Mouse (Mus musculus) heart, embryonic 13.5 days (tissue): ENCODE measurements around the gene Serping1. TPM values are rescaled to one million over a fixed set of nuclear protein-coding genes. Genes with fewer than 3 reads are reported as not detected.
"Not testable (repeated sequence)": the region's sequence is repeated elsewhere in the genome, so short reads cannot be mapped to it uniquely, and the experiment has no call there.

Source experiments
- ATAC-seq: fragments of 200-750 bp; cut with Nextera tagmentation; 2 replicates; pipeline ENCODE4 v1.8.0; 2017; ENCODE audit warnings: moderate TSS enrichment; ENCODE audit not compliant: insufficient number of reproducible peaks, low FRiP score, low TSS enrichment; ENCODE audit errors: extremely low read depth
- H3K27ac ChIP-seq: fragments of 300-500 bp; sonication (generic); replicated peaks from 2 replicates; pipeline ENCODE4 v1.5.1; 2015; ENCODE audit warnings: moderate library complexity, mild to moderate bottlenecking, inconsistent platforms
- H3K27me3 ChIP-seq: fragments of 300-500 bp; sonication (generic); replicated peaks from 2 replicates; pipeline ENCODE4 v1.6.1; 2015; ENCODE audit warnings: mild to moderate bottlenecking, inconsistent platforms
- H3K36me3 ChIP-seq: fragments of 300-500 bp; sonication (generic); 2 replicates; pipeline ENCODE4 v1.6.1; 2015; ENCODE audit warnings: mild to moderate bottlenecking, inconsistent platforms
- H3K4me1 ChIP-seq: fragments of 300-500 bp; sonication (generic); 2 replicates; pipeline ENCODE4 v1.6.1; 2015; ENCODE audit warnings: inconsistent platforms
- H3K4me2 ChIP-seq: fragments of 300-500 bp; sonication (generic); 2 replicates; pipeline ENCODE4 v1.6.1; 2015; ENCODE audit warnings: inconsistent platforms, mild to moderate bottlenecking, moderate library complexity
- H3K4me3 ChIP-seq: fragments of 300-500 bp; sonication (generic); 2 replicates; pipeline ENCODE4 v1.5.1; 2015; ENCODE audit warnings: moderate library complexity, mild to moderate bottlenecking, inconsistent platforms
- H3K9ac ChIP-seq: fragments of 300-500 bp; sonication (generic); 2 replicates; pipeline ENCODE4 v1.6.1; 2015; ENCODE audit warnings: inconsistent platforms, mild to moderate bottlenecking, moderate library complexity
- H3K9me3 ChIP-seq: fragments of 300-500 bp; sonication (generic); 2 replicates; pipeline ENCODE4 v1.6.1; 2016; ENCODE audit warnings: inconsistent platforms
- WGBS: fragments of 180-500 bp; shearing (Covaris S2); methylation state at CpG from one replicate; pipeline ENCODE4 v1.1.7; 2015; ENCODE audit warnings: mixed read lengths; 5-methylcytosine and 5-hydroxymethylcytosine counted together
- polyA plus RNA-seq: library from polyadenylated mRNA; unstranded; fragments of >200 nt; fragmentation: Nextera tagmentation; extraction: Ambion mirVana; gene quantifications from 2 replicates; pipeline ENCODE4 v1.2.1, GENCODE M21; 2015

Gene Serping1
- polyA plus RNA-seq, 1 experiment from 2014 or later, result 40.2 TPM

DNA sequence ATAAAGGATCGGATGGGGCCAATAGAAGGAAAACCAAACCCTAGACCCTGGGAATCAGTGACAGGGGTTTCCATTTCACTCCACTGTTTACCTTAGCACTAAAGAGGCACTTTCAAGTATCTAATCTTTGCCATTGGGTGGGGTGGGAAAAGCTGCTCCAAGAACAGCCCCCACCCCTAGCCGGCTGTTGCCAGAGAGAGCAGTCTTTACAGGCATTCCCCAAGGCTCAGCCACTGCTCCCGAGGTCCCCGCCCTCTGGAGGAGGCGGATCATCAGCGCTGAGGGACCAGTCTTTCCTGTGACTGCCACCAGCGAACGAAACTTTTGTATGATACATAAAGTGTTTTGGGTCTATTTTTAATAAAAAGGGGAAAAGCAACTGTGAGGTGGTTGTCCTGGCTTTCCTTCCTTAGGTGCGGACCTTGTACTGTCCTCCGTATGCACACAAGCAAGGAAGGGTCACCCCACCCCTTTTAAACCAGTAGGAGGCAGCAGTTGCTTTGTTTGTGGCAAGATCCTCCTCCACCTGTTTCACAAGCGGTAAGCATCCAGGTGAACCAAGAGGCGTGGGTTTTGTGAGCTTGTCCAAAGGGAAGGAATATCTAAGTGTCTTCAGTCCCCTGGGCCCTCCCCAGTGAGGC is 36.9 kb downstream of the Serping1 start:
- Histone ChIP-seq H3K36me3 (peaks cover 20% of the 10 kb centered on the region), H3K27ac (peak overlapping the region; percentile 72), H3K4me1 (peaks cover 92% of the 10 kb centered on the region), H3K4me2 (peak overlapping the region; percentile 68), H3K4me3 (peak overlapping the region; percentile 58), H3K27me3 (peaks cover 8% of the 10 kb centered on the region), H3K9me3 (no peaks in the 10 kb centered on the region), H3K9ac (peak overlapping the region; percentile 73)
- 3% methylated on average over 12 of the region's 12 CpGs for WGBS
- ATAC-seq, result no peak

DNA sequence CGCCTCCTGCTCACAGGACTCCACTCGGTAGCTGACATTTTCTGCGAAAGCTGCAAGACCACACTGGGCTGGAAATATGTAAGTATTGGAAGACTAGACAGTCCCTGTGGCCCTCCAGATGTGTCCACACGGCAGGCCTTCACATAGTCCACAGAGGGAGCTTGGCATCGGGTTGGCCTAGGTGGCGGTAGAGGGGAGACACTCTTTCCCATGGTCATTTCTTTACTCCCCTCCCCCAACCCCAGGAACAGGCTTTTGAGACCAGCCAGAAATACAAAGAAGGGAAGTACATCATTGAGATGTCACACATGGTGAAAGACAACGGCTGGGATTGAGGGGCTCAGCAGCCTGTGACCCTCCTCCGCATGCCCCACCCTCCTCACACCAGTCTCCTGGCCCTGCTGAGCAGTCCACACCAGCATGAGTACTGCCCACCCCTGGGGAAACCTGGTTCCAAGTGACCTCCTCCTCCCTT is 37.8 kb downstream of the Serping1 start:
- Histone ChIP-seq H3K4me3 (peak overlapping the region; percentile 58), H3K36me3 (peaks cover 20% of the 10 kb centered on the region), H3K9ac (peak overlapping the region; percentile 73), H3K4me1 (peaks cover 96% of the 10 kb centered on the region), H3K27me3 (peaks cover 11% of the 10 kb centered on the region), H3K27ac (peak overlapping the region; percentile 72), H3K9me3 (no peaks in the 10 kb centered on the region), H3K4me2 (peak overlapping the region; percentile 68)
- no peak for ATAC-seq
- WGBS, result 6% methylated on average over 8 of the region's 8 CpGs

DNA sequence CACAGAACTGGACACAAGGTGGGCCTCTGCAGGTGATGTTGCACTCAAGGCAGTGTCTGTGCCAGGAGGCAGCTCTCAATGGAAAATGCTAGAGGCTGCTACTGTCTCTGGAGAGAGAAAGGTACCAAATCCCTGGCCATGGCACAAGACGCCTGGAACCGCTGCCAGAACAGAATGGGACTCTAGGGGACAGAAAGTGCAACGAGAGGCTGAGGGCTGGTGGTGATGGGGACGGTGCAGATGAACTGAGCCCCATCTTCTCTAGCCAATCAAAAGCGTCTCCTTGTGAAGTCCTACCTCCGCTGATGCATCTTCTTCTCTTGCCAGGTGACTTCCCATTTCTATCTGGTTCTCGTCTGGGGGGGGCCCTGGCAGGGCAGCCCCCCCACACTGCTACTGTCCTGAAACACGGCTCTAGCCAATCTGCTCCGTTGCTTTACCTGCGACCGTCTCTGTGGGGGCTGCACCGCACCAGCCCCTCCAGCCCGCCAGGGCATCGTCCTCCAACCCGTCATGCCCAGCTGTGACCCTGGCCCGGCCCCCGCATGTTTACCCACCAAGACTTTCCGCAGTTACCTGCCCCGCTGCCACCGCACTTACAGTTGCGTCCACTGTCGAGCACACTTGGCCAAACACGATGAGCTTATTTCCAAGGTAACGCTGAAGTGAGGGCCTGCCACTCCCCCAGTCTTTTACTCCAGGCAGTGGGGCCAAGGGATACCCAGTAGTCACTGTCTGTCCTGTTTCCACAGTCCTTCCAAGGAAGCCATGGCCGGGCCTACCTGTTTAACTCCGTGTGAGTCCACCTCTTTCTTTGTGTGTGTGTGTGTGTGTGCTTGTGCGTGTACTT is 38.7 kb downstream of the Serping1 start:
- H3K4me1 ChIP-seq, result peaks cover 86% of the 10 kb centered on the region
- peaks cover 11% of the 10 kb centered on the region for H3K27me3 ChIP-seq
- H3K36me3 ChIP-seq, result peaks cover 16% of the 10 kb centered on the region
- H3K9me3 ChIP-seq, result no peaks in the 10 kb centered on the region
- peak overlapping the region; percentile 73 for H3K9ac ChIP-seq
- no peak for ATAC-seq
- peak overlapping the region; percentile 58 for H3K4me3 ChIP-seq
- peak overlapping the region; percentile 72 for H3K27ac ChIP-seq
- H3K4me2 ChIP-seq, result peak overlapping the region; percentile 68
- 8% methylated on average over 27 of the region's 27 CpGs for WGBS

DNA sequence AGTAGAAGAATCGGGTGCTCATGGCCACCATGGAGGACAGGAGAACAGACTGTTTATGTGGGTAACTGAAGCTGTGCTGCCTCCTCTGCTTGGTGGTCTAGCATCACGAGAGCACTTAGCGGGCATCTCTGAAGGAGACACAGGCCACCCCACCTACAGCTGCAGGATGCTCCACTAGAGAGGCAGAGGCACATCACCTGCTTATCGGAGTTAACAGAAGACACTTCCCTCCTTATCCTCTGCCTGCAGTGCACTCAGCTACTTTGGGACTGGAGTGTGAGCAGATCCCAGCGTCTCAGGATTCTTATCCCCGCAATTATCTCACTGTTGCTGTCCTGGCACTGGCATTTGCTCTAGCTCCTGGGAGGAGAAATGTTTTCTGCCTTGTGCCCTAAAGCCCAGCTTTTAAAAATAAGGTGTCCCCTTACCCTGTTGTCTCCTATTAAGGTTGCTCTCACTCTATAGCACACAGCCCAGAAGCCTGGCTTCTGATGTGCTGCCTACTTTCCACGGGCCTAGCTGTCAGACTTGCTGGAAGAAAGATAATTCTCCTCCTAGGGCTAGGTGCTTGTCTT is 39.8 kb downstream of the Serping1 start:
- Histone ChIP-seq H3K9me3 (no peaks in the 10 kb centered on the region), H3K4me2 (peak overlapping the region; percentile 68), H3K9ac (peak overlapping the region; percentile 73), H3K27me3 (peaks cover 11% of the 10 kb centered on the region), H3K4me3 (peak overlapping the region; percentile 58), H3K4me1 (peaks cover 75% of the 10 kb centered on the region), H3K36me3 (peaks cover 8% of the 10 kb centered on the region), H3K27ac (peak overlapping the region; percentile 69)
- peak; percentile 53; the same call in 1 of the 2 replicates for ATAC-seq
- 10% methylated on average over 7 of the region's 7 CpGs for WGBS

DNA sequence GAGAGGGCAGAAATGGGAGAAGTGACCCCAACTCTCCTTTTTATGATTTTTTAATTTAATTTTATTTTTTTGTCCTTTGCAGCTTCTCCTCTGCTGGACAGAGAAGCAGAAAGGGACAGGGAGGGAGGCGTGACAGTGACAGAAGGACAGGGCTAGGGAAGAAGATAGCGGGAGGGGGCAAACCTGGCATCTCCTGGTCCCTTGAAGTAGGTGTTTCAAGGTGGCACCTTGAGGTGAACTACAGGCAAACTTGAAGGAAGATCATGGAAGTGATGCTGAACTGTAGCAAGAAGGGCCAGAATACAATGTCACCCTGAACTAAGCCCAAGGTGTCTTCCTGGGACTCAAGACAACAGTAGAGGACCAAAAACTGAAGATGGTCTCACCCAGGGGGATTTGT is 40.3 kb downstream of the Serping1 start:
- Histone ChIP-seq H3K4me3 (peak overlapping the region; percentile 58), H3K9ac (peak overlapping the region; percentile 73), H3K9me3 (no peaks in the 10 kb centered on the region), H3K27me3 (peaks cover 11% of the 10 kb centered on the region), H3K36me3 (peaks cover 3% of the 10 kb centered on the region), H3K4me2 (peak overlapping the region; percentile 68), H3K4me1 (peaks cover 70% of the 10 kb centered on the region), H3K27ac (peak overlapping the region; percentile 69)
- 0% methylated on average over 2 of the region's 2 CpGs for WGBS
- ATAC-seq, result no peak

DNA sequence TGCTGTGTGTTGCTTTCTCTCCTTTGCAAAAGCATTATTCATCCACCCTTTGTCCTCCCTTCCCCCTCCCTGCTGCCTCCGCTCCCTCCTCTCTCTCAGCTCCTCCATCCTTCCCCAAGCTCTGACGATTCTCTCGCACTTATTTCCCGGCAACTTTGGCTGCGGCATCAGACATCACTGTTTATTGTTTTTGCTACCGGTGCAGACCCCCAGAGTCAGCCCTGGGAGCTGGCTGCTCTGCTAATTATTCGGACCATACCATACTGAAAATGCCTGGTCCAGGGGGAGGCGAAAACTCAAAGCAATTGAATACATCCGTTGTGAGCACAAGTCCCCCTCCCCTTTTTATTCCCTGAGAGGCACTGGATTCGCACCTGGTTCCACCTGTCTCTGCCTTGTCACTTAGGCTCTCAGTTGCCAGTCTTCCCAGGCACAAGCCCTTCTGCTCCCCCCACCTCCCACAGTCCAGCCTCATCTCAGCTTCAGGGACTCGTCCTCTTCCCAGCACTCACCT is 40.8 kb downstream of the Serping1 start:
- peak overlapping the region; percentile 73 for H3K9ac ChIP-seq
- peak overlapping the region; percentile 69 for H3K27ac ChIP-seq
- H3K4me1 ChIP-seq, result peaks cover 65% of the 10 kb centered on the region
- no peaks in the 10 kb centered on the region for H3K9me3 ChIP-seq
- H3K27me3 ChIP-seq, result peaks cover 11% of the 10 kb centered on the region
- H3K36me3 ChIP-seq, result no peaks in the 10 kb centered on the region
- peak overlapping the region; percentile 68 for H3K4me2 ChIP-seq
- WGBS, result under 1% methylated on average over 11 of the region's 11 CpGs
- no peak for ATAC-seq
- H3K4me3 ChIP-seq, result peak overlapping the region; percentile 58

DNA sequence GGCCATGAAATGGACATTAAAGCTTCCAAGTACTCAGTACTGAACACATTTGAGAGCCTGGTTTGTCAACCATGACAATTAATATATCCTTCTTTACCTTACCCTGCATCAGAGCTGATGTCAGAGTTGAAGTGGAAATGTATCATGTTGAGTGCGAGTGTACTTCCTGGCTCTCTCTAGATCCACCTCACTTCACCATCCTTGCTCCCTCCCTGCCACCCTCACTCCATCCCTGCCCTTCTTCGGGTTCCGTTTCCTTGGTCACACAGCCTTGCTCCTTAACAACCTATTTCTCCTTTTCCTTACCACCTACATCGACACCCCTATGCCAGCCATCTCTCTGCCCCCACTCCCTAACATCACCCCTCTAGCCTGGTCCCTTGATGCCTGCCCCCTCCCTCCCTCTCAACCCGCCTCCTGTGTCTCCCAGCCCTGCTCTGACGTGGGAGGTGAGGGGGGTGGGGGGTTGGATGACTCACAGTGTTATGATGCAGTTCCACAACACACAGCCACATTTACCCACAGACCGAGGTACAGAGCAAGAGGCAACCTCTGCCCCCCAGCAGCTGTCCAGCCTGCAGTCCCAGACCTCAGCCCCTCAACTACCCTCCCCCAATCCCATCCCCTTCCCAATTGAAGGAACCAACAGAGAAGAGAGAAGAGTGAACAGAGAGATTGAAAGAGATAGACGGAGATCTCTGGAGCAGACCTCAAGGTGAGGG is 41.5 kb downstream of the Serping1 start, which contains the start of gene Ypel4:
TSS of gene Ypel4 (plus strand) at position 480 of the 722 bp plus-strand sequence.
- H3K9ac ChIP-seq, result peak within 1 kb of the TSS; percentile 73
- no peaks in the 10 kb centered on the region for H3K36me3 ChIP-seq
- WGBS, result 4% methylated on average over 8 of the region's 8 CpGs
- H3K4me2 ChIP-seq, result peak within 1 kb of the TSS; percentile 68
- no peaks in the 10 kb centered on the region for H3K9me3 ChIP-seq
- peaks cover 11% of the 10 kb centered on the region for H3K27me3 ChIP-seq
- peaks cover 58% of the 10 kb centered on the region for H3K4me1 ChIP-seq
- ATAC-seq, result peak; percentile 71
- peak within 1 kb of the TSS; percentile 58 for H3K4me3 ChIP-seq
- peak within 1 kb of the TSS; percentile 69 for H3K27ac ChIP-seq

DNA sequence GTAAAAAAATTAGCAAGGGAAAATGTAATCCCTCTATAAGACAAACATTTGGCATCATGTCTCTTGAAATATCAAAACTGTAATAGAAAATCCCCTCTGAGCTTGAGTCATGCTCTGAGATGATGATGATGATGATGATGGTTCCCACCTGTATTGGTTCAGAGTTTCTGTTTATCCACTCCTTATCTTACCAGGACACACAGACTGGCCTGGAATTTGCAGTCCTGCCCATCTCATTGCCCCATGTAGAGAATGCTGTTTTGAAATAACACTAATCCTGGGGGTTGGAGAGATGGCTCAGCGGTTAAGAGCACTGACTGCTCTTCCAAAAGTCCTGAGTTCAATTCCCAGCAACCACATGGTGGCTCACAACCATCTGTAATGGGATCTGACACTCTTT is 42.9 kb downstream of the Serping1 start:
- Histone ChIP-seq H3K27me3 (peaks cover 11% of the 10 kb centered on the region), H3K4me3 (no peak overlapping the region), H3K9ac (no peak overlapping the region), H3K4me1 (peaks cover 45% of the 10 kb centered on the region), H3K36me3 (no peaks in the 10 kb centered on the region), H3K27ac (no peak overlapping the region), H3K9me3 (no peaks in the 10 kb centered on the region), H3K4me2 (no peak overlapping the region)
- WGBS, result 59% methylated on average over 1 of the region's 1 CpGs
- no peak for ATAC-seq

DNA sequence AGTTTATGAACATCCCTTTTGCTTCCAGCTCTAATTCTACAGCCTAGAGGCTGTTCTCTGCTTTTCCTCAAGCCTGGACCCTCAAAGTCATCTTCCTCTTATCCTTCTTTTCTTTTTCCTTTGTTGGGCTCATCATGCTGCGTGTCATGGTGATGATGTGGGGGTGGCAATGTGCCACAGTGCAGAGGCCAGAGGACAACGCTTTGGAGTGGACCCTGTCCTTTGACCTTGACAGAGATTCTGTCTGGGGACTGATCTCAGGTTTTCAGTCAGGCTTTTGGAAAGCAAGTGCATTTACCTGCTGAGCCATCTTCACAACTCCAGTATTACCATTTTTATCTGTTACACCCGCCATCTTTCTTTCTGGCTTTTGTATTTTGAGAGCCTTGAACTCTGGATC is 44.0 kb downstream of the Serping1 start:
- no peak overlapping the region for H3K27ac ChIP-seq
- no peak overlapping the region for H3K4me2 ChIP-seq
- no peak overlapping the region for H3K9ac ChIP-seq
- H3K27me3 ChIP-seq, result peaks cover 8% of the 10 kb centered on the region
- 81% methylated on average over 3 of the region's 3 CpGs for WGBS
- H3K9me3 ChIP-seq, result no peaks in the 10 kb centered on the region
- ATAC-seq, result no peak
- H3K4me3 ChIP-seq, result no peak overlapping the region
- H3K36me3 ChIP-seq, result no peaks in the 10 kb centered on the region
- peaks cover 38% of the 10 kb centered on the region for H3K4me1 ChIP-seq

DNA sequence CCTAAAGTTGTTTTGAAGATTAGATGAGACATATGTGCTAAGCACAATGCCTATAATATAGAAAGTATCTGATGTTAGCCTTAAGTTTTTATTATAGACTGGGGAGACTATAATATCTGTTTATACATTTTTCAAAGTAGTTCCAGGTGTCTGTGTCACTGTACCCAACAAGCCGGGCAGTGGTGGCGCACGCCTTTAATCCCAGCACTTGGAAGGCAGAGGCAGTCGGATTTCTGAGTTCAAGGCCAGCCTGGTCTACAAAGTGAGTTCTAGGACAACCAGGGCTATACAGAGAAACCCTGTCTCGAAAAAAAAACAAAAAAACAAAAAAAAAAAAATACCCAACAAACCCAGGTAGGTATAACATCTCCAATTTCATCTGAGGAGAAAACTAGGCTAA is 47.1 kb downstream of the Serping1 start:
- peaks cover 27% of the 10 kb centered on the region for H3K4me1 ChIP-seq
- H3K9ac ChIP-seq, H3K9me3 ChIP-seq, ATAC-seq, H3K27me3 ChIP-seq, H3K4me3 ChIP-seq: not testable (repeated sequence)
- peaks cover 27% of the 10 kb centered on the region for H3K36me3 ChIP-seq
- H3K4me2 ChIP-seq, result peak overlapping the region; percentile 86; the same call in 1 of the 2 replicates
- 0 out of 2 replicates have a peak overlapping the region, but pooled peaks have one; percentile 88 for H3K27ac ChIP-seq
- WGBS, result 83% methylated on average over 5 of the region's 5 CpGs
